Mouse (Mus musculus) right cerebral cortex, postnatal 36 days (tissue): ENCODE results near the gene Yae1d1.
"Not testable (repeated sequence)": the region's sequence is repeated elsewhere in the genome, so short reads cannot be mapped to it uniquely, and the experiment has no call there.

Source experiments
- DNase-seq, 2 experiments: peaks; one replicate each; pipeline ENCODE4 v3.0.0; 2022; ENCODE audit warnings: low spot score in 2 of 2, mixed read lengths in 1 of 2

Gene Yae1d1

DNA sequence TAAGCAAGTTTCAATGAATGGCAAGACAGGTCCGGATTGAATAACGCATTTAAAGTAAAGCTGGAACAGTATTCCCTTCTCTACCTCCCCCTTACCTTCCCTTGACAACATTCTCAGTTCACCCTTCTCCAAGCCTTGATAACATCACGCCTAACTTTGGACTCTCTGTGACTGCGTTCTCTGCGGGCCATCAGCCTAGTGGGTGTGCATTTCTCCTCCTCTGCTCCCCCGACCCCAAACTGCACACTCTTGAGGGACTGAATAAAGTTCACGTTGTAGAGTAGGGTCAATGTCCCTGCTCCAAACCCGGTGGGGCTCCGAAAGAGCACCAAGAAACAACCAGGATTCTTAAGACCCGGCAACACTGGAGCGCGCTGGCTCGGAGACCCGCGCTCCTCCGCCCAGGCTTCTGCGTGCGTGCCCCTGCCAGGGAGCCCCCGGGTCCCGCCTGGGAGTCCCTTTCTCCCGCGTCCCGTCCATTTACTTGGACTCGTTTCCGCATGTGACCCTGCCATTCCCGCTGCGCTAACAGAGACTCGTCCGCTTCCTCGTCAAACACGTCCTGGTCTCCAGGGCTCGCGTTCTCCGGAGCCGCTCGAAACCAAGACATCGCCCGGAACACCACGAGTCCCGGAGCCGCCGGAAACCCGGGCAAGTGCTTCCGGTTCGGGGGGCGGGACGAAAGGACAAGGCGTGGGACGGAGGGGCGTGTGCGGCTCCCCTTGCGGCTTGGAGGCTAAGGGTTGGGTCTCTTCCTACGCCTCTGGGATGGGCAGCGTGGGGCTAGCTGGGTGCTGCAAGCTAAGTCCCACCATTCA lies at the start of gene Yae1d1:
Gene Yae1d1 (minus strand): TSS at position 653 of the 818 bp plus-strand sequence.
- peak; percentile 80 to 81 for DNase-seq

DNA sequence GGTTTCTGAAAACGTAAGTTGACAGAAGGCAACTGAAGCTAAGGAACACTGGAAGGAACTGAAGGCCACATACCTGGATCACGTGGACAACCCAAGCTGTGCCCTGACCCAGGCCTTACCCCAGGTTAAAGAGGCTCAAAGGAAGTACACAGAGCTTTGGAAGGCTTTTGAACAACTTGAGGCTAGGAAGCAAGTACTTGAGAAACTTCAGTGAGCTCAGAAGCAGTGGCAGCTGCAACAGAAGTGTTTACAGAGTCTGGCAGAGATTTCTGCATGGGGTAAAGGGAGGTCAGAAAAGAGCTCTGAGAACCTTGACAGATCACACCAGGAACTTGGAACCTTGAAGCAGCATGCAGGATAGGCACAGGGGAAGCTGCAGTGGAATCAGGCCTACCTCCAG lies 45.7 kb upstream of the Yae1d1 start:
- no peak for DNase-seq

DNA sequence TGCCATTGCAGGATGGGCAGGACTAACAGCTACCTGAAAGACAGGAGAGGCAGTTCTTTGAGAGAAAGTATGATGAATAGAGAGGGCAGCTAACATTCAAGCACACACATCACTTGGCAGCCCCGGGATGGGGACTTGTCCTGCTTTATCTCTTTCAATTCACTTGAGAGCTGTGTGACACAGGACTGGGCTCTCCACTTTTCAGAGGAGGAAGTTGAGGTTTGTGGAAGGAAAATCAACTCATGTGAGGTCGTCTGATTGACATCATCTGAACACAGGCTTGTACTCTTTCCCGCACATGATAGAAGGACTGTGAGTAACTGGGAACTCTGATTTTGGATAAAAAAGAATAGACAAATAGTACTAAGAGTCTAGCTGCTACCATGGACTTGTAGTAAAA lies 23.5 kb upstream of the Yae1d1 start:
- DNase-seq, result no peak

DNA sequence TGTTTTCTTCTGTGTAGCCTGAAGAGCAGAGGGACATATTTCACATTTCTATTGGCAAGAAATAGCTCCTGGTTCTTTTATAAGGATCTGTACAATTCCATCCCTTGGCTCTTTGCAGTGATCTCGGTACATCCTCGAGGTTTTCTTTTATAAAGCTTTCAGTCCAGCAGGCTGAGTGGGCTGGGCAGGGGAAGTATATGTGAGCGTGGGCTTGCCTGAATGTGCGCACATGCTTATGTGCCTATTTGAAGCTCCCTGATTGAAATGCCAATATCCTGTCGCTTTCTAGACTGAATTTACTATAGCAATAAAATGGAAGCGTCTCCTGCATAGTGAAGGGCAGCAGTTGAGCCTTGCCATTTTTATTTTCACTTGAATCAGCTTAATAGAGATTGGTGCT lies 20.1 kb upstream of the Yae1d1 start:
- DNase-seq, result peak; percentile 16 to 26

DNA sequence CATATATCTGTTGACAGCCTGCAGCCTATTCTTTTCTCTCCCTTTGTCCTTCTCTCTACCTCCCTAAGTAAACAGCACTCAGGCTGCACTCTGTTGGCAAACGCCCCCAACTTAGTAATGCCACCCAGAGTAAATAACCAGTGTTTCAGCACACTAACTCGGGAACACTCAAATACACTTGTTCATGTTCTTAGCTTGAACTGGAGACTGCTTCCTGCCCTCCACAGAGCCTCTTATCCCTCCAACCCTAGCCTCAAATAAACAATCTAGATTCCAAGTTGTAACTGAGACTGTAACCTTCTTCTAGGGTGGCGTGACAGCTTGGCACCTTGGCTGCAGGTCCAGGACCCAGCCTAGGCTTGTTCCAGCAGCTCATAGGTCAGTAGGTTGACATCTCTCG lies 17.9 kb upstream of the Yae1d1 start:
- no peak for DNase-seq

DNA sequence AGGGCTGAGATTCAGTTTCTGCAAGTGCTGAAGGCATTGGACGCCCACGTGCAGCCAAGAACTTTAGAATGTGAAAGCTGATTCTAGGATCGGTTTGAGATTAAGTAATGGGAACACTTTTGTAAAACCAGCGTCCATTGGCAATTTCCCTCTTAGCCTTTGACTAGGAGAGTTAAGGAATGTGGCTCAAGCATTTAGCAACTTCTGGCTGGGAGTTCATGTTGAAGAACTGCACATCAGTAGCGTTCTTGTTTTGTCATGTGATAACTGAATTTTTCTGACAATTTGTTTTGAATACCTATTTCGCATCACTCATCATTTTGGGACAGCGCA lies 332 bp upstream of the Yae1d1 start:
- DNase-seq, result no peak

DNA sequence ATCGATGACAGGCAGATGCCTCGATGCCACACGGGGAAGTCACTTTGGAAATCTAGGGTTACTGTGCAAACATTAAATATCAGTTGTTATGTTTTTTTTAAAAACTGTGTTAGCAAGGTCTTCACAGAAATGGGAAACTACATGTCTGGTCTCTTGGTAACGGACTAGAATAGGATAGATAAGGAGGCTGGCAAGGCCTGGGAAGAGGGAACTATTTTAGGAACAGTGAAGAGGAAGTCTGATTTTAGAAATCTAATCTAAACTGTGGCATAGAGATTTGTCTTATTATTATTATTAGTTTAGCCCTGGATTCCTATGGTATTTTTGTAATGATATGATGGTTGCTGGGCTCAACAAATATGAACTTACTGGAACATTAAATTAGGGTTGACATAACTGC lies 1.1 kb downstream of the Yae1d1 start:
- DNase-seq, result no peak

DNA sequence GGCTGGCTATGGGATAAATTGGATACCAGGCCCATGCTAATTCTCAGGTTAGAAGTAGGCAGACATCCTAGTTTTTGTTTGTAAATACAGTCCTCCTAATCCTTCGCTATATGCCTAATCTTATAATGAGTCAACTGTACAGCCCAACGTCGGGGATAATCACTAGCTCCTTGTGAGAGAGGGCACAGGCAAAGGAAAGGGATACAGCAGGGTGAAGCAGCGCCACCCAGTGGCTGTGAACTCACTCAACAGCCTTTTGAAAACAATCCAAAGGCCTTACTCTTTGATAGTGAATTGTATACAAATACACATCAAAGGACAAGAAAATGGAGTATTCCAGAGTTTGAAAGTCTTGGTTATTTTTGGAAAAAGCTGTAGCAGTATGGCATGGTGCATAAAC lies 10.0 kb downstream of the Yae1d1 start:
- DNase-seq, result peak; percentile 16 to 32

DNA sequence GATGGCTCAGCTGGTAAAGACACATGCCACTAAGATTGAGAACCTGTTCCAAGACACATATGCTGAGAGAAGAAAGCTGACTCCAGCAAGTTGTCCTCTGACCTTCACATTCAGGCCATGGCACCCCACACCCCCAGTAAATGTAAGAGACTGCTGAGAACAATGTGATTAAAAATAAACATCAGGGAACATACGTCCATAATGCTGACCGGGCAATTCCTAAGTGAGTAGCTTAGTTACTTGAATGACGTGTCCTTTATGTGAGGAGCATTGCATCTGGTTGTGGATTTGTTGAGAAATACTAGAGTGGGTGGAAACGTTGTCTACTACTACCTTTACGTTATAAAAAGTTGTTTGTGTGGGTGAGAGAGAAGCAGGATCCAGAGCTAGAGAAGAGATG lies 10.5 kb downstream of the Yae1d1 start:
- DNase-seq, result no peak

DNA sequence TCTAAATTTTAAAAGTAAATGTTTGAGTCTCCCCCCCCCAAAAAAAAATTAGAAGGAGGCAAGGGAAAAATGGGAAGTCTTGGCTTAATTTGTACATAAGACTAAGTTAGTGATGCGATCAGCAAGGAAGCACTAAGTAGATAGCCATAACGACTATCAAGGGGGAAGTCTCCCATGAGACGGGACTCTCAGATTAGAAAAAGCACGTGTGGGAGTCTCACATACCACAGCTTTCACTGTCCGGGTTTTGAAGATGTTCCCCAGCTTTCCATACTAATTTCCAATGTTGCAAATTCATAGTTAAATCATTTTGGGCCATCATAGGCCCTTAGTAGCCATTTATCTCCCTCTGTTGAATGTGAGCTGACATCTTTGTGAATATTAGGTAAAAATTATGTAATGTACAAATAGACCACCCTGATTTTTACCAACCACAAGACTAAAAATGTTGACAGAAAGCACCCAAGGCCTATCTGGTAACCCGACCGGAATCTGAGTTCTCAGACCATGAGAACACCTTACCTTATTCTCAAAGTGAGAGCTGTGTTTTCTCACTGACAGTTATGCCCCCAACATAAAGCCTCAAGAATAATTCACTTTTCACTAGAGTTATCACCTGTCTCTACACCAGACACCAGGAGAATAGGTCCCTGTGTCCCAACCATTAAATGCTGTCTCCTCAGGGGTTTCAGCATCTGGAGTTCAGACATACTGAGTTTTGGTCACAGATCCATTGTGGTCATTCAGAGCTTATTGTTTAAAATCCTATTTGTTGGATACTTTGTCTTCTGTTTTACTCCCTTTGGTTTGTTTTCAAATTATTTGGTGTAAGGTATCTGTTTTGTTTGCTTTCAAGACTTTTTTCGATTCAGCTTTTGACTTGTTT lies 16.1 kb downstream of the Yae1d1 start:
- no peak for DNase-seq

DNA sequence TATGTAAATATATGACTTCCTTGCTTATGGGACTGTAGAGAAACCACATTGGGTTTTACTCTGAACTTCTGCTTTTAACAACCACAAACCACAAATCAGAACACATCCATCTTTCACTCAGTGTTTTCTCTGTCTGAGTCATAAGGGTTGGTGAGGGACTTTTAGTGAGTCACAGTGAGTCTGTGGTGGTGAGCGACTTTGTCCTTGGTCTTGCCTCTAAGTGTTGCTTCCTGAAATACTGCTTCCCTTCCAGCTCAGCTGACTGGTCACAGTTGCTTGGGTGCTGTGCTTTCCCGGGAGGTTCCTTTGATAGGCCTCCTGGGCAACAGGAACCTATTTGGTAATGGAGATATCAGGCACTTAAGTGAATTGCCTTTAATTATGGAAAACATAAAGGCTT lies 17.3 kb downstream of the Yae1d1 start:
- no peak for DNase-seq

DNA sequence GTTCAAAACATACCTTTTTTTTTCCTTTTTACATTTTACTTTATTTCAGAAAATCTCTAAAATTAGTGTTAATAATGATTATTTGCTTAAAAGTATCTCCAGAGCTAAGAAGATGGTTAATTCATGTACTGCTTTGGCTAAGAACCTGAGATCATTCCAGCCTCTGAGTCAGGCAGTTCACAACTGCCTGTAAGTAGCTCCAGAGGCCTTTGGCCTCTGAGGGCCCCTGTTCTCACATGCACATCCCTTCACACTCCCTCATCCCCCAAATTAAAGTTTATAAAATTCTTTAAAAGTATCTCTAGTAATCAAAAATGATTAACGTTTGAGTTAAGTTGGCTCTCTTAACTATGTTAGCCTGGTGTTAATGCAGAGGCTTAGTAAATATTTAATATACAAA lies 17.7 kb downstream of the Yae1d1 start:
- no peak for DNase-seq

DNA sequence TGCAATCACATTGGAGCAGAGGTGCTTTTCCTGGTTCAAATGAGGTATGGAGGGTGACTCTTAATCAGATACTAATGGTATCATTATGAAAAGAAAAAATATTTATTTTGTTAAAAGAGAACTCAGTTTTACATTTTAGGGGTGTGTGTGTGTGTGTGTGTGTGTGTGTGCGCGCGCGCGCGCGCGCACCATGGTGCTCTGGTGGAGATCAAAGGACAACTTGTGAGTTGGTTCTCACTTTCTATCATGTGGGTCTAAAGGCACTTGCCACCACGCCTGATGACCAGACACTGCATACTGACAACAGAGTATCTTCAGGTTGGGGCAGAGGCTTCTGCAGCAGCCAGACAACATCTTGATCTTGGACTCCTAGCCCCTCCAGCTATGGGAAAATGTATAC lies 18.4 kb downstream of the Yae1d1 start:
- no peak for DNase-seq

DNA sequence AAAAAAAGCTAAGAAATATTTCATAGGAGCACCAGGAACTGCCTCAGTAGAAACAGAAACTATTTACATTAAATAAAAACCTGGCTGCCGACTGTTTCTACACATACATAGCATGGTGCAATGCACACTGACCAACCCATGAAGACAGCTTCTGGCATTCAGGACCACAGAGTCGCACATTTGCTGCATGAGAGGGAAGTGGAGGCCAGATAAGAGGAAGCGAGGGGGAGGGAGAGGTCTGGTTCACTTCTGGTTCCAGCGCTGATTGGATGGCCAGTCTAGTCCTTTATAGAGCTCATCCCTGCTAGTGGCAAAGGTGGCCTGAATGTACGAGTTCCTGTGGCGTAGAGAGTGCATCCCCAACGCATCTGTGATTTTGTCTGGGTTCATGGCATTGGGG lies 32.5 kb downstream of the Yae1d1 start:
- DNase-seq, result no peak

DNA sequence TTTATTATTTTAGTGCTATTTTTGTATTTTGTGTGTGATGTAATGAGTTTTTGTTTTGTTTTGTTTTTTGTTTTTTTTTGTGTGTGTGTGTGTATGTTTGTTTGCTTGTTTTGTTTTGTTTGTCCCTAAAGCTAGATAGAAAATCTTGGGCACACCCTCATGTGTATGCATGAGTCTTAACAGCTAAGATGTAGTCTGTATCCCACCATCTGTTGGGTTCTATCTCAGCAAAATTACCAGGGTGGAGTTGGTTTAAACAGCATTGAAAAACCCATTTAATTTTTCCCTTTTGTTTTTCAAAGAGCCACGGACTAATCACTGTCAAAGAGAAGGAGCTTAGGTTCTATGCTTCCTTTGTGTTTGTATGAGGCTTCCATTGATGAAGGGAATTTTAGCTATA lies 38.9 kb downstream of the Yae1d1 start:
- DNase-seq, result no peak

DNA sequence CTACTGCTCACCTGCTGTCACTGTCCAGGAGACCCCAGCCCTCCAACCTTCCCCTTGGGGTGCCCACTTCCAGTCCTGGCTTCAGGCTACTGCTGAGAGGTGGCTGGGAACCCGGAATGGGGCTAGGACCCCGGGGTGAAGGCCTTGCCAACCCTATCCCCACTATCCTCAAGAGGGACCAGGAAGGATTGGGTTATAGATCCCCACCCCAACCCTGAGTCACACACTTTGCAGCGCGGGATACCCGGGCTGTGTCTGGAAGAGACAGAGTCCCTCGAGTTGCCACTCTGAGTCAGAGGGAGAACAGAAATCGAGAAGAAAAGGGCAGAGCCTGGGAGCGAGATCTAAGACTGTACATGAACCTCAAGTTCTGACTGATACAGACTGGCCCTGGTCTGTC lies 42.6 kb downstream of the Yae1d1 start:
- not testable (repeated sequence) for DNase-seq

DNA sequence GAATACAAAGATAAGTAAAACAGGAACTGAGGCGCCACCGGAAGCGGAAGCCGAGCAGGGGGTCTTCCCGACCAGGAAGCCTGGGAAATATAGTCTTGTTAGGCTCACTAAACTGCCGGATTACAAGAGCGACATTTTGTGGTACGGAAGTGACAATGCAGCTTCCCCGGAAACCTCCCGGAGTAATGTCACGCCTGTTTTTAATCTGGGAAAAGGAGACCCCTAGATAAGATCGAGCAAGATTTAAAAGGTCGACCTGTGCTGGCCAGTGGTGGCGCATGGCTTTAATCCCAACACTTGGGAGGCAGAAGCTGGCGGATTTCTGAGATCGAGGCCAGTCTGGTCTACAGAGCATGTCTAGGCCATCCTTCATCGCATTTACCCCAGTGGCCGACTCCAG lies 43.6 kb downstream of the Yae1d1 start:
- DNase-seq, result no peak

DNA sequence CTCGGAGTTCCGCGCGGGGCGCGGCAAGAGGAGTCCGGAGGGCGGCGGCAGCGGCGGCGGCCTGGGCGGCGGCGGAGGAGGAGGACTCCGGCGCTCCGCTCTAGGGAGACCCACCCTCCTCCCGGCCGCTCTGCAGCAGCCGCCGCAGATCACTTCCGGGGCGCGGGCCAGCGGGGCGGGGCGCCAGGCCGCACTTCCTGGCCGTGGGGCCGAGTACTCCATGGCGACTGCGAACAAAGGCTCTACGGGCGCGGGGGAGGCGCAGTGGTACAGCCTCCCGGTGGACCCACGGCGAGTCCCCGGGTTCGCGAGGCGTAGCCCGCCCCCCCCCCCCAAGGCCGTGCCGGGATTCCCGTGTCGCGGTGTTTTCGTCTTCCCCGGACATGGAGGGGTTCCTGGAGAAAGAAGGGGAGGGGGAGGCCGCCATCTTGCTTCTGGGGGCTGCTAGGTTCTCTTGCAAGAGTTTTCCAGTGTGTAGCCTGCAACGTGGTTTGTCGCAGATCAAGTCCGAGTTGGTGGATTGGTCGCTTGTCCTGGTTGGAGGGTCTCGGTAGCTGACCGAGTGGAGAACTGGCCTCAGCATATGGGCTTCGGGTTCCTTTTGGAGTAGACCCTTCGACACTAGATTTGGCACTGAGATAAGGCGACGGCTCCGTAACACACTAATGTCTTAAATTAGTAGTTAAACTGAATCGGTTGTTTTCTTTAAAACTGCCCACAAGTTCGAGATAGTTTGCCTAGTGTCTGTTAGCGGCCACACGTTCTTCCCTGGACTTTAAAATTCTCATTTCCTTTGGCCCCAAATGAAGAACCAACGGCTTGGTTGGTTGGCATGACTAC lies 48.9 kb downstream of the Yae1d1 start, which contains the start of gene Rala:
Gene Rala (minus strand): TSS at position 162 of the 840 bp plus-strand sequence.
- DNase-seq, result peak; percentile 88 to 91

DNA sequence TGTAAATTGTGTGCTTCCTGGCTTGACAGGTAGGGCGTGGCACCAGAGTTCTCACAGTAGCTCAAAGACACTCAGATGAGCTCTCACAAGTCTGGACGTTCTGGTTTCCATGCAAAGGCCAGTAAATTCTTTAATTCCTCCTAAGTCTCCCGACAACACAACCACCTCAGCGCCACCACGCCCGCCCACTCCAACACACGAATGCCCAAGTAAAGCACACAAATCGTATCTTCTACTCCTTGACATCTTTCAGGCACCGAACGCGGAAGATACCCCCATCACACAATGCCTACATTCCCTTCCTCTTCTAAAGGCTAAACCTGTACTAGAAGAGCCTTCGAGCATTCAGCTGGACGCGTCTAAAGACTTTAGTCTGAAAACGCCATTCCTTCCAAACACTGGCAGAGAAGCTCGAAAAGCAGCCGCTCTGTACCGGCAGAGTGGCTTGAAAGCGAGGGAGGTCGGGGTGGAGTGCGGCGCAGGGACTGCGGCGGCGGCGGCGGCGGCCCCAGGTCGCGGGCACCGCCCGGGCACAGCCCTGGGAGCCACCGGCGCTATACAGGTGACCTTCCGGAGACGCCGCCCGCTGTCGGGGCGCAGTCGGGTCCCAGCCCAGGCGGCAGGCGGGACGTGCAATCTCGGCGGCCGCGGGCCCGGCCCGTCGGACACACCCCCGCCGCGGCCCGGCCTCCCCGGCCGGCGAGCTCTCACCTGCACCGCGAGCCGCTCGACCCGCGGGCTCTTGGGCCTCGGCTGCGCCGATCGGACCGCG lies 49.7 kb downstream of the Yae1d1 start:
- DNase-seq, result no peak

DNA sequence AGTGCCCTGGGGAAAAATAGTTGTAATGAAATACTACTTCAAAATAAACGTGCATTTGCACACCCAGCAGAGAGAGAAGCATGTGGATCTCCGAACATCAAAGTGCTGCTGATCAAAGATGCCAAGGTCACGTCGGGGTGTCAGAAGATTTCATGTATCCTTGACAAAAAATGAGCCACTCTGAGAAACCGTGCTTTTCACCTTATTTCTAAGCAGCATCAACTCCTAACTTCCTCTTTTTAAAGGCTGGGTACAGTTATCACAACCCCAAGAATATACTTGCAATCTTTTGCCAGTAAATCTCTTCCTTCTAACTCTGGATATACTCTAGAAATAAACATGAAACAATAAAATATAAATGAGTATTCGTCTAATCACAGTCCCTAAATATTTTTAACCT lies 50.8 kb downstream of the Yae1d1 start:
- DNase-seq, result no peak
